Mouse (Mus musculus) limb, embryonic 11.5 days (tissue): ENCODE measurements around the gene Gm3448. TPM values are rescaled to one million over a fixed set of nuclear protein-coding genes. Genes with fewer than 3 reads are reported as not detected.
A peak's percentile ranks its signal among the peaks of the same experiment; 100 is the strongest.

Source experiments
- ATAC-seq: fragments of 200-750 bp; cut with Nextera tagmentation; 2 replicates; pipeline ENCODE4 v1.8.0; 2017; ENCODE audit warnings: low read depth; ENCODE audit not compliant: insufficient number of reproducible peaks, low FRiP score, low TSS enrichment
- DNase-seq: peaks from one replicate; pipeline ENCODE4 v3.0.0-alpha.2; 2015; ENCODE audit warnings: low spot score
- H3K27ac ChIP-seq: fragments of 300-500 bp; sonication (generic); replicated peaks from 2 replicates; pipeline ENCODE4 v1.5.1; 2014; ENCODE audit warnings: low read depth, mild to moderate bottlenecking, low read length
- H3K27me3 ChIP-seq: fragments of 300-500 bp; sonication (generic); 2 replicates; pipeline ENCODE4 v1.6.1; 2014; ENCODE audit warnings: mild to moderate bottlenecking, low read length, mixed read lengths; ENCODE audit not compliant: control insufficient read depth, insufficient read depth
- H3K36me3 ChIP-seq: fragments of 300-500 bp; sonication (generic); 2 replicates; pipeline ENCODE4 v1.6.1; 2014; ENCODE audit warnings: mild to moderate bottlenecking, low read length, moderate library complexity, mixed read lengths; ENCODE audit not compliant: control insufficient read depth, insufficient read depth
- H3K4me1 ChIP-seq: fragments of 300-500 bp; sonication (generic); 2 replicates; pipeline ENCODE4 v1.6.1; 2014; ENCODE audit warnings: low read length, mixed read lengths; ENCODE audit not compliant: control insufficient read depth, insufficient read depth
- H3K4me2 ChIP-seq: fragments of 300-500 bp; sonication (generic); 2 replicates; pipeline ENCODE4 v1.6.1; 2014; ENCODE audit warnings: low read depth, mild to moderate bottlenecking, moderate library complexity; ENCODE audit not compliant: severe bottlenecking
- H3K4me3 ChIP-seq: fragments of 300-500 bp; sonication (generic); 2 replicates; pipeline ENCODE4 v1.5.1; 2014; ENCODE audit warnings: low read depth, low read length
- H3K9ac ChIP-seq: fragments of 300-500 bp; sonication (generic); 2 replicates; pipeline ENCODE4 v1.6.1; 2014; ENCODE audit warnings: mild to moderate bottlenecking, low read length
- H3K9me3 ChIP-seq: fragments of 300-500 bp; sonication (generic); 2 replicates; pipeline ENCODE4 v1.6.1; 2016; ENCODE audit warnings: low read length; ENCODE audit not compliant: control insufficient read depth
- WGBS: fragments of 180-500 bp; shearing (Covaris S2); extraction: QIAGEN DNeasy Blood & Tissue Kit; methylation state at CpG from one replicate; pipeline ENCODE4 v1.1.7; 2014; 5-methylcytosine and 5-hydroxymethylcytosine counted together
- polyA plus RNA-seq: library from polyadenylated mRNA; unstranded; fragments of >200 nt; fragmentation: Nextera tagmentation; extraction: Ambion mirVana; gene quantifications from 2 replicates; pipeline ENCODE4 v1.2.1, GENCODE M21; 2014

Gm3448 gene
- polyA plus RNA-seq, 1 experiment from 2014 or later, result 3.2 TPM

GRCm38 (mm10) chr17:15069124-15069523, 27.8 kb upstream of the Gm3448 start:
- Histone ChIP-seq H3K27ac (no peak overlapping the region), H3K36me3 (no peaks in the 10 kb centered on the region), H3K27me3 (no peaks in the 10 kb centered on the region), H3K9ac (no peak overlapping the region), H3K4me3 (no peak overlapping the region), H3K4me1 (peaks cover 7% of the 10 kb centered on the region; the same call in 1 of the 2 replicates), H3K4me2 (no peak overlapping the region), H3K9me3 (no peaks in the 10 kb centered on the region; the same call in 1 of the 2 replicates)
- DNase-seq, result no peak
- WGBS, result 53% methylated on average over 2 of the region's 2 CpGs
- ATAC-seq, result no peak

GRCm38 (mm10) chr17:15068040-15068792, 26.9 kb upstream of the Gm3448 start:
- Histone ChIP-seq H3K27me3 (no peaks in the 10 kb centered on the region), H3K36me3 (no peaks in the 10 kb centered on the region), H3K4me1 (peaks cover 7% of the 10 kb centered on the region; the same call in 1 of the 2 replicates), H3K4me3 (no peak overlapping the region), H3K9me3 (no peaks in the 10 kb centered on the region; the same call in 1 of the 2 replicates), H3K4me2 (no peak overlapping the region), H3K27ac (no peak overlapping the region), H3K9ac (no peak overlapping the region)
- WGBS, result 64% methylated on average over 8 of the region's 8 CpGs
- DNase-seq (no peak), ATAC-seq (no peak)

- H3K9me3 ChIP-seq, result no peaks in the 10 kb centered on the region; the same call in 1 of the 2 replicates
- DNase-seq (no peak), ATAC-seq (no peak)
- no peaks in the 10 kb centered on the region for H3K27me3 ChIP-seq
- no peak overlapping the region for H3K27ac ChIP-seq
- H3K4me2 ChIP-seq, result no peak overlapping the region
- H3K36me3 ChIP-seq, result no peaks in the 10 kb centered on the region
- H3K4me1 ChIP-seq, result peaks cover 7% of the 10 kb centered on the region; the same call in 1 of the 2 replicates
- no peak overlapping the region for H3K9ac ChIP-seq
- 44% methylated on average over 1 of the region's 1 CpGs for WGBS
- no peak overlapping the region for H3K4me3 ChIP-seq
These were observed 25.6 kb upstream of the Gm3448 start for GRCm38 (mm10) chr17:15066911-15067310.

DNA sequence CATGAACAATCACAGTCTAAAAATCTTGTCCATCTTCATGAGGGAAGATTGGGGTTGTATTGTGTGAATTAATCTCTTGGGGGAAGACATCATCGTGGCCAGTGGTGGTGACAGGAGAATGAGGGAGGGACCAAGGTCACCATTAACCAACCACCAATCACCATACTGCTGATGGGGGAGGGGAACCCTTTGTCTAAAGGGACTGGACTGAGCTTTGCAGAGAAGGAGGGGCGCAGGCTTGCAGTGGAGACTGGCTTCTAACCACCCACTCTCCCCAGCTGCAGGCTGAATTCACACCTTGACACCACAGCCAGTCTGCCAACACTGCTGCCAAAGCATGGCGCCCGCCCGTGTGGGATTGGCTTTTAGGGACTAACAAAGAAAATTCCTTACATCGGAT, 24.7 kb upstream of the Gm3448 start:
- H3K36me3 ChIP-seq, result no peaks in the 10 kb centered on the region
- WGBS, result 22% methylated on average over 6 of the region's 6 CpGs
- no peaks in the 10 kb centered on the region for H3K27me3 ChIP-seq
- H3K9ac ChIP-seq, result no peak overlapping the region
- H3K4me3 ChIP-seq, result no peak overlapping the region
- ATAC-seq (peak; percentile 67; the same call in 1 of the 2 replicates), DNase-seq (peak; percentile 53)
- H3K4me1 ChIP-seq, result peaks cover 7% of the 10 kb centered on the region; the same call in 1 of the 2 replicates
- H3K27ac ChIP-seq, result no peak overlapping the region
- peak overlapping the region; percentile 21; the same call in 1 of the 2 replicates for H3K4me2 ChIP-seq
- no peaks in the 10 kb centered on the region; the same call in 1 of the 2 replicates for H3K9me3 ChIP-seq

GRCm38 (mm10) chr17:15065391-15066024, 24.2 kb upstream of the Gm3448 start:
- no peaks in the 10 kb centered on the region for H3K27me3 ChIP-seq
- WGBS, result 38% methylated on average over 13 of the region's 13 CpGs
- no peak overlapping the region for H3K4me3 ChIP-seq
- peak overlapping the region; percentile 21; the same call in 1 of the 2 replicates for H3K4me2 ChIP-seq
- H3K36me3 ChIP-seq, result no peaks in the 10 kb centered on the region
- H3K27ac ChIP-seq, result no peak overlapping the region
- ATAC-seq (peak; percentile 60; the same call in 1 of the 2 replicates), DNase-seq (peak; percentile 88)
- no peaks in the 10 kb centered on the region; the same call in 1 of the 2 replicates for H3K9me3 ChIP-seq
- peaks cover 7% of the 10 kb centered on the region; the same call in 1 of the 2 replicates for H3K4me1 ChIP-seq
- H3K9ac ChIP-seq, result no peak overlapping the region

DNA sequence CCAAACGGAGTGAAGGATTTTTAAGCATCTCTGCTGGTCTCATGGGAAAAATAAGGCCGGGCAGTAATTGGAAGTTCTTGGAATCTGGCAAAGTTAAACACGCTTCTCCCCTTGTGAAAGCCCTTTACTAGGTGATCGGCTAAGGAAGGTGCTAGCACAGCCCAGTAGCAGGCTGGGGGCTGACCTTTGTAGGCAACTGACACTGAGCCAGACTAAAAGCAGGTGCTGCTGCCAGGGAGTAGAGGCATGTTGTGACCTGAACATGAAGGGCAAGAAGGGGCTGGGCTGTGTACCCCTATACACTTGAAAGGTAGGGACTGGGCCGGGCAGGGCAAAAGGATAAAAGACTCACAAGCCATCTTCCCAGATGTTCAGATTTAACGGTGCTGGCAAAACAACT, 19.0 kb upstream of the Gm3448 start:
- WGBS, result 85% methylated on average over 6 of the region's 6 CpGs
- Histone ChIP-seq H3K4me2 (no peak overlapping the region), H3K9me3 (no peaks in the 10 kb centered on the region), H3K36me3 (0 out of 2 replicates have a peak, but pooled peaks cover 4% of the 10 kb centered on the region), H3K27me3 (no peaks in the 10 kb centered on the region), H3K27ac (no peak overlapping the region), H3K9ac (no peak overlapping the region), H3K4me1 (no peaks in the 10 kb centered on the region), H3K4me3 (no peak overlapping the region)
- ATAC-seq, result no peak
- DNase-seq, result no peak

DNA sequence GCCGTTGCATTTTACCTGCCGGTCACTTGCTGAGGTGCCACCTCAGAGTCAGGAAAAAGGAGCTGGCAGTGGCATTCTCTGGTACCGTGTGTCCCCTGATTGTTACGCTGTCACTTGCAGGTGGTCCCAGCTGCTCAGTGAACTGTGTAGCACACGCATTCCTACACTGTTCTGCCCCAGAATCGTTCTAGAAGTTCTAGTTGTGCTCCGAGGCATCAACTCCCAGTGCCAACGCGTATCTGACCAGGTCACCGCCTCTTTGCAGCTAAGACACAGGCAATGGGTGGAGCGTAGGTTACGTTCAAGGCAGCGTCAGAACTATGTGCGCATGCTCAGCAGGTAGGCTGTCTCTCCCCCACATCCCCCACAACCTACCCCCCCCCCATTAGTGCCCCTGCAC, 18.3 kb upstream of the Gm3448 start:
- no peak for DNase-seq
- 0 out of 2 replicates have a peak, but pooled peaks cover 4% of the 10 kb centered on the region for H3K36me3 ChIP-seq
- no peak overlapping the region for H3K27ac ChIP-seq
- H3K4me2 ChIP-seq, result no peak overlapping the region
- H3K4me3 ChIP-seq, result no peak overlapping the region
- ATAC-seq, result no peak
- no peak overlapping the region for H3K9ac ChIP-seq
- no peaks in the 10 kb centered on the region for H3K9me3 ChIP-seq
- WGBS, result 94% methylated on average over 14 of the region's 14 CpGs
- no peaks in the 10 kb centered on the region for H3K27me3 ChIP-seq
- H3K4me1 ChIP-seq, result no peaks in the 10 kb centered on the region

GRCm38 (mm10) chr17:15058161-15058591, 16.8 kb upstream of the Gm3448 start:
- H3K4me1 ChIP-seq, result no peaks in the 10 kb centered on the region
- no peak overlapping the region for H3K4me2 ChIP-seq
- no peaks in the 10 kb centered on the region for H3K27me3 ChIP-seq
- no peaks in the 10 kb centered on the region for H3K9me3 ChIP-seq
- 84% methylated on average over 5 of the region's 5 CpGs for WGBS
- H3K27ac ChIP-seq, result no peak overlapping the region
- H3K36me3 ChIP-seq, result 0 out of 2 replicates have a peak, but pooled peaks cover 4% of the 10 kb centered on the region
- DNase-seq (no peak), ATAC-seq (no peak)
- no peak overlapping the region for H3K4me3 ChIP-seq
- no peak overlapping the region for H3K9ac ChIP-seq
